Mouse (Mus musculus) testis, adult 2 months (tissue): Measurements from ENCODE around the gene Prkcz. TPM values are rescaled to one million over a fixed set of nuclear protein-coding genes. Genes with fewer than 3 reads are reported as not detected.

Source experiments
- H3K27ac ChIP-seq: fragments of 200-500 bp; 2 replicates; pipeline ENCODE4 v1.5.1; 2012; ENCODE audit warnings: low read depth, low read length; ENCODE audit not compliant: control insufficient read depth, insufficient read depth
- H3K27me3 ChIP-seq: fragments of 200-500 bp; 2 replicates; pipeline ENCODE4 v1.6.1; 2012; ENCODE audit warnings: mild to moderate bottlenecking, low read length, moderate library complexity; ENCODE audit not compliant: control insufficient read depth, insufficient read depth
- H3K36me3 ChIP-seq: fragments of 200-500 bp; 2 replicates; pipeline ENCODE4 v1.6.1; 2012; ENCODE audit warnings: mild to moderate bottlenecking, low read length; ENCODE audit not compliant: control insufficient read depth, insufficient read depth
- H3K4me1 ChIP-seq: fragments of 200-500 bp; 2 replicates; pipeline ENCODE4 v1.6.1; 2012; ENCODE audit warnings: low read length; ENCODE audit not compliant: control insufficient read depth, insufficient read depth
- H3K4me3 ChIP-seq: fragments of 200-500 bp; 2 replicates; pipeline ENCODE4 v1.5.1; 2012; ENCODE audit warnings: low read depth, mild to moderate bottlenecking, low read length, moderate library complexity, mixed read lengths; ENCODE audit not compliant: control insufficient read depth
- CTCF ChIP-seq: fragments of 200-500 bp; IDR thresholded peaks from 2 replicates; pipeline ENCODE4 v1.5.1; 2012; ENCODE audit warnings: low read depth, mild to moderate bottlenecking, inconsistent platforms, low read length, moderate library complexity; ENCODE audit not compliant: control insufficient read depth, insufficient read depth, insufficient replicate concordance
- POLR2A ChIP-seq: fragments of 200-500 bp; IDR thresholded peaks from 2 replicates; pipeline ENCODE4 v1.6.1; 2012; ENCODE audit warnings: low read depth, mild to moderate bottlenecking, inconsistent platforms, low read length, moderate library complexity; ENCODE audit not compliant: control insufficient read depth
- polyA plus RNA-seq: library from polyadenylated mRNA; depleted of rRNA; stranded (reverse); fragments of >200 nt; gene quantifications from 2 replicates; pipeline ENCODE4 v1.2.3, GENCODE M21; 2012

The Prkcz gene
- polyA plus RNA-seq, 1 experiment: 16.5 TPM

DNA sequence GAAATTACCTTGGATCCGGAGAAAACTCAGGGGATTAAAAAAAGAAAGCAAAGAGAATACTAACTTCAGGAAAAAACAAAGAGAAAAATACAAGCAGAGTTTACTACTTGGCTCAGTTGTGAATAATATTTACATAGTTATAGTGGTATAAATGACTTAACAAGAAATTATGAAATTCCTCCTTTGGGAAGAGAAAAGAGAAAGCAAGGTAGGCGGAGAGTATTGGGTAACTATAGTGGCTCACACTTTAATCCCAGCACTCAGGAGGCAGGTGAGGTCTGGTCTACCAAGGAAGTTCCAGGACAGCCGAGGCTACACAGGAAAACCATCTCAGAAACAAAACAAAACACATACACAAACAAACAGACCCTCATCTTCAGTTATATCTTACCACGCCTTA is 133.2 kb downstream of the Prkcz start:
- Histone ChIP-seq H3K27ac (no peak overlapping the region), H3K4me1 (peaks cover 6% of the 10 kb centered on the region), H3K36me3 (no peaks in the 10 kb centered on the region), H3K4me3 (no peak overlapping the region), H3K27me3 (no peaks in the 10 kb centered on the region)
- TF ChIP-seq POLR2A: no peak

DNA sequence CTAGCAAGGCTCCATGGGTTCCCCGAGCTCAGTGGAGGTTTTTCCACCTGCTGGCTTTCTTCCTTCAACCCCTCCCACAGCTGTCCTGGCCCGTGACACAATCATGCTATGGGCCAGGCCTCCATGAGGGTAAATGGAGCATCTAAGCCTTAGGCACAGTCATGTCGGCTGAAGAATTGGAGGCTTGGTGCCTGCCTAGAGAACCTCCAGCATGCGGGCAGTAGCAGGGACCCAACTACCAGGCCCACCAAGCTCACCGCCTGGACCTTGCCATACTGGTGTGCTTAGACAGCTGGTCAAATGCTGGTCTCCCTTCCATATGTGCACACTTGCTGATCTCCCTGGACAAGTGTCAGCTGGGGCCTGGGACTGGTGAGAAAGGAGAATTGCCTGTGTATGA is 135.2 kb downstream of the Prkcz start:
- H3K27me3 ChIP-seq: no peaks in the 10 kb centered on the region
- H3K4me1 ChIP-seq: peaks cover 16% of the 10 kb centered on the region
- H3K36me3 ChIP-seq: no peaks in the 10 kb centered on the region
- TF ChIP-seq CTCF (no peak), POLR2A (no peak)
- no peak overlapping the region for H3K4me3 ChIP-seq
- H3K27ac ChIP-seq: no peak overlapping the region

DNA sequence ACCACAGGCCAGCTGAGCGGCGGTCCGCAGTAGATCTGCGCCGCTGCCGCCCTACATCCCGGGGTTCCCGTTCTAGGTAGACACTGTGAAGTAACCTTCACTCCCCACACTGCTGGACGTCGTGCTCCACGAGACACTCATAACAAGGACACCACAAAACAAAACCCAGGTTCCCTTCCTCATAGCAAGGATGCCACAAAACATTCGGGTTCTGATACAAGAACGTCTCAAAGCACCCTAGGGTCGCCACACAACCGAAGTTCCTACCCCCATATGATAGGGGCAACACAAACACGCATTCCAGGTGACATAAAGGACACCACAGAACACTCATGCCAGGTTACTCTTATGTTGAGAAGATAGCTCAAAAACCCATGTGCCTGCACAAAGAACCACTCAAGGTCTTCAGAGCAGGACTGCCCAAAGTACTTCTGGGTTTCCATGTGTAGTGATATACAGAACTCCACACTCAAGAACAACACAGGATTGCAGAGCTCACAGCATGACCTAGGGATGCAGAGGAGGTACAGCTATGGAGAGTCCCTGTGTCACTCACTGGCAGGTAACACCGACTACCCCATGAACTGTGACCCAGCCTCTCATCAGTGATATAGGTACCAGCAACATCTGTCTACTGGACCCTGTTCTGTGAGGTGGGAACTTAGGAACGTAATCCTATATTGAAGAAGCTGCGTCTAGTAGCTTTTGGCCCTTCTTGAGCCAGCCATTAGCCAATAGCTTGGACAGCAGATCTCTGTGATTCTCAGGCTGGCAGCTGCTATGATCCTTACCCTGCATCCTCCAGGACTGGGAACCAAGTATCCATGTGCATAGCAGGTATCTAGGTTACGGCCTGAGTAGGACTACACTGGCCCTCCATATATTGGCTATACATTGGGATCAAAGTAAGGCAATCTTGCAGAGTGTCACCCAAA is 137.3 kb downstream of the Prkcz start:
- TF ChIP-seq POLR2A: no peak
- no peak for TF ChIP-seq CTCF
- Histone ChIP-seq H3K4me1 (peaks cover 18% of the 10 kb centered on the region), H3K4me3 (peak overlapping the region; percentile 68), H3K27me3 (no peaks in the 10 kb centered on the region), H3K27ac (peak overlapping the region; percentile 78), H3K36me3 (no peaks in the 10 kb centered on the region)

DNA sequence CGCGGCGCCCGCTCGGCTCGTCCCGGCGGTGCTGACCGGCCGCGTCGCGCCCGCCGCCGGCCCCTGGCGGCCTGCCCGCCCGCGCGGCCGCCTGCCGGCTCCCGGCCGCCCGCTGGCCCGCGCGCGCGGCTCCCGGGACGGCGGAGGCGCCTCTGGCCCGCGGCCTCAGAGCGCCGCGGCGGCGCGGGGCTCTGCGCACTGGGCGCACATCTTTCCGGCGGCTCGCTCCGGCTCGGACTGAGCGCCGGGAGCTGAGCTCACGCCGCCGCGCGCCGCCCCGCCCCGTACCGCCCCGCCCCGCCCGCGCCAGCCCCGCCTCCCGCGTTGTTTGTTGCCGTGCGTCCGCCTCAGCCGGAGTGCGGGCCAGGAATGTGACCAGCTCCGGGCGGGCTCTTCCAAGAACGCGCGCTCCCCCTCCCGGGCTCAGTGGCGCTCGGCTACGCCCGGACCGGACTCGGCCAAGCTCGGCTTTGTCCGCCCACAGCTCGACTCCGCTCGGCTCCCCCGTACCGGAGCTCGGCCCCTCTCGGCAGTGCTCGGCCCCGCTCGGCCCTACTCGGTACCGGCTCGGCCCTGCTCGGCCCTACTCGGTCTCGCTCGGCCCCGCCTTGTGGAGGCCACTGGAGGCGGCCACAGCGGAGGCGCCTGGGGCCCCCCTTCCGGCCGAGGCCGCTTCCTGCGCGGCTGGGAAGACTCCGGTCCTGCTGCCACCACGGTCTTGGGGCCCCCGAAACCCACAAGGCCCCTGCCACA is 138.1 kb downstream of the Prkcz start:
- Histone ChIP-seq H3K27me3 (no peaks in the 10 kb centered on the region), H3K4me3 (peak overlapping the region; percentile 68), H3K27ac (peak overlapping the region; percentile 78), H3K36me3 (no peaks in the 10 kb centered on the region), H3K4me1 (peaks cover 21% of the 10 kb centered on the region)
- TF ChIP-seq POLR2A (0 out of 2 replicates have a peak, but pooled peaks have one; percentile 28), CTCF (no peak)

DNA sequence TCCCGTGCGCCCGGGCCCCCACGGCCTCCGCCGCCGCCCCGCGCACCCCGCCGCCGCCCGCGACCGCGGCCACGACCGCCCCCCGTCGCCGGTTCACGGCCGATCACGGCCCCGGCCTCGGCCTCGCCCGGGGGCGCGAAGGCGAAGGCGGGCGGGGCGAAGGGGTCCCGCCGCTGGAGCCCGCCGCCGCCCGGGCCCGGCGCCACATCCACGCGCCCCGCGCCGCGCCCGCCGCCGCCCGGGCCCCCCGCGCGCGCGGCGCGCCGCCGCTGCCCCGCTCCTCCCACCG is 138.7 kb downstream of the Prkcz start, which contains the start of gene Ski:
Gene Ski, minus strand, starts transcription at position 41 of the 289 bp plus-strand sequence.
- TF ChIP-seq POLR2A: no peak
- TF ChIP-seq CTCF: no peak
- Histone ChIP-seq H3K27ac (peak within 1 kb of the TSS; percentile 78), H3K4me1 (peaks cover 24% of the 10 kb centered on the region)

DNA sequence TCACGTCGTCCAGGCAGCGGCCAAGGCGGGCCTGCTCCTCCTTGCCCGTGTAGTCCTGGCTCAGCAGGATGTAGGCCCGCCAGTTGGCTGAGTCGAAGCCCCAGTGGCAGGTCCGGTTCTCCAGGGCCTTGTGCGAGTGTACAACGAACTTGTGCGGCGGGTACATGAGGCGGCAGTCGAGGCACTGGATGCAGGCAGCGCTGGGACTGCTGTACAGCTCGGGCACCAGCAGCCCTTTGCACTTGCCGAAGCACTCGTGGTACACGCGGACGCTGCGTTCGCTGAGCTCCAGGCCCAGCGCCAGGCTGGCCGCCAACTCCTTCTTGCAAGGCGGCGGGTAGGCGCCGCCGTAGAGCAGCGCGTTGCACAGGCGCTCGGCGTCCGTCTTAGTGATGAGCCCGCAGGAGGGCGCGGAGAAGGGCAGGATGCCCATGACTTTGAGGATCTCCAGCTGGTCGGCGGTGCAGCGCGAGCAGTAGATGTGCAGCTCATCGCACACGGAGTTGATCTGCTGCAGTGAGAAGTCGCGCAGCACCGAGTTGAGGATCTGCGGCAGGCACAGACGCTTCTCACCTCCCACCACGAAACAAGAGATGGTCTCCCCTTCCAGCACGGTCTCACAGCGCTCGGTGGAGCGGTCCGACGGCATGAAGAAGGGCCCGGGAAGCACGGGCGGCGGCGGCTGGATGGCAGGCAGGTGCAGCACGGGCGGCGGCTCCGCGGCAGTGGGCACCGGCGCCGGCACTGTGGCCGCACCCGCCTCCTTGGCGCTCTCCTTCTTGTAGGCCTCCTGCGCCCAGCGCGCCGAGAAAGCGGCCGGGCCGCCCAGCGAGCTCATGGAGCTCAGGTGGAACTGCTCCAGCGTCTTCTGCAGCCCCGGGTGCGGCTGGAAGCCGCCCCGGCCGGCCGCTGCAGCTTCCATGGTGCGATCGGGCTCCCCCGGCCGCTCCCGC is 139.3 kb downstream of the Prkcz start:
- H3K27ac ChIP-seq: no peak overlapping the region
- peaks cover 27% of the 10 kb centered on the region for H3K4me1 ChIP-seq
- H3K4me3 ChIP-seq: peak overlapping the region; percentile 75
- H3K27me3 ChIP-seq: no peaks in the 10 kb centered on the region
- no peaks in the 10 kb centered on the region for H3K36me3 ChIP-seq
- no peak for TF ChIP-seq POLR2A
- TF ChIP-seq CTCF: no peak

More for the DNA sequence above, 138.7 kb downstream of the Prkcz start, which contains the start of gene Ski:
- H3K36me3 ChIP-seq: no peaks in the 10 kb centered on the region
- H3K27me3 ChIP-seq: no peaks in the 10 kb centered on the region
- peak within 1 kb of the TSS; percentile 75 for H3K4me3 ChIP-seq
